Mouse (Mus musculus): ENCODE results near the gene Gpr22.

The Gpr22 gene

DNA sequence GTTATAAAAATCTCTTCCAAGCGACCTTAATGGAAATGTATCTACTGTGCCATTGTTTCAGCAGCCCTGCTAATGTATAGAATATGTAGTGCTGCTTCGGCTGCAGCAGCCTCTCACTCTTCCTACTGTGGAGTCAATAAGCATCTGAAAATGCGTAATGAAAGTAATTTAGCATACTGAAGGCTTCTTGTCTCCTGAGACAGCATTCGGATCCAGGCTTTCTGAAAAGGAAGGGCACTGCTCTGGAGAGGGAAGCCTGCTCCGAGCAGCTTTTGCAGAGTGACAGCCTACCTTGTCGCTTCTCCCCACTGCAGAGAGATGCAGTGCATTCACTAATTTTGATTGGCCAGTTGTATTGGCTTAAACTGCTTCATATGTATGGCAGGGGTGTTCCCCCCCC, at the start of gene Gpr22:
Gene Gpr22, minus strand, starts transcription at position 348 of the 400 bp plus-strand sequence.
- peak; percentile 87 for DNase-seq

DNA sequence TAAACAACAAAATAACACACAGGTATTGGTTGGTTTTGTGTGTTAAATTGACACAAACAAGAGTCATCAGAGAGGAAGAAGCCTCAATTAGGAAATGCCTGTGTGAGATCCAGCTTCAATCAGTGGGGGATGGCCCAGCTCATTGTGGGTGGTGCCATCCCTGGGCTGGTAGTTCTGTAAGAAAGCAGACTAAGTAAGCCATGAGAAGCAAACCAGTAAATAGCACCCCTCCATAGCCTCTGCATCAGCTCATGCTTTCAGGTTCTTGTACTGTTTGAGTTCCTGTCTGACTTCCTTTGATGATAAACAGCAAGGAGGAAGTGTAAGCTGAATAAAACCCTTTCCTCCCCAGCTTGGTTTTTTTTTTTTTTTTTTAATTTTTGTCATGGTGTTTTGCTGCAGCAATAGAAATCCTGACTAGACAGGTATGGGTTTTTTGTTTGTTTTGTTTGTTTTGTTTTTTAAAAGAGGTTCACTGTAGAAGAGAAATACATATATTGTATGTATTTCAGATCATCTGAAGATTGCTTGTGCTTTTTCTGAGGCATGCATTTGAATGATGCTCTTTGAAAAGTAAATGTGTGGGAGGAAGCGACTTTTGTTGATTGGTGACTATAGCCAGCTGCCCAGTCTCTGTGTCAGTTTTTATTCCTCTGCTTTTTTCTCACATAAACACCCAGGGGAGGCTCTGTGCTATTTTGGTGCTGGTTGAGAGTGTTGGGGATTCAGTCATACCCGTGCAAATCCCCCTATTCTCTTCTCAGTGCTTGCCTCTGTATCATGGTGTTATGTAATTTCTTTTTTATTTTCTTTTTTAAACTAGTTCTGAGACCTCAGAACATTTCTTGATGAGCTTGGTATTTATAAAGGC, 42.4 kb upstream of the Gpr22 start:
- DNase-seq = no peak

DNA sequence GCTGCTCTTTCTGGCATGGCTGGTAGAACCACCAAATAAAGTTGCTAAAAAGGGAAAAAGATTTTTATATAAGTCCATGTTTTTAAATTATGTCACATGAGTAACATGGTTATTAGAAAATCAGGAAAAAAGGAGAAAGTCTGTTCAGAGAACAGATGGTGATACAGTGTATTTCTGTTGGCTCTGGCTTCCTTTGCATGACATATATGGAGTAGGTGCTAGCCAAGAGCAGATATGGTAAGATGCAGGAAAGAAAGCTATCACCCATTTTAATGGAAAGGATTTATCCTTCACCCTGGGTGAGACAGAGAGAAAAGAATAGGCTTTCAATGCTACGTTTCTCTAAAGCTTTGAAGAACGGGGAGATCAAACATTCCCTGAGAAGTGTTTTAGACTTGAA, 40.7 kb upstream of the Gpr22 start:
- no peak for DNase-seq

DNA sequence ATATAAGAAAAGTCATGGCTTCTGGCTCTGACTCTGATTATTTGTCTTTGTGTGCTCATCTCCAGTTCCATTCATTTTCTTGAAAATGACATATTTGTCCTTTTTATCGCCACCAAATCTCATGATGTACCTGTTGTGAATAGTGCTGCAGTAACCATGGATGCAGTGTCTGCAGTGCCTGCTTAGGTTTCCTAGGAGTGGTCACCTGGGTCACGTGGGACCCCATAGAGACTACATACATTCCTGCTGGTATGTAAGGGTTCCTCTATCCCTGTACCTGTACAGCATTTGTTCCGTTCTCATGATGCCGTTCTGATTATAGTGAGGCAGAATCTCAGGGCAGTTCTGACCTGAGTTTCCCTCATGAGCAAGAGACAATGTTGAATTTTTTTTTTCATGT, 36.1 kb upstream of the Gpr22 start:
- no peak for DNase-seq

DNA sequence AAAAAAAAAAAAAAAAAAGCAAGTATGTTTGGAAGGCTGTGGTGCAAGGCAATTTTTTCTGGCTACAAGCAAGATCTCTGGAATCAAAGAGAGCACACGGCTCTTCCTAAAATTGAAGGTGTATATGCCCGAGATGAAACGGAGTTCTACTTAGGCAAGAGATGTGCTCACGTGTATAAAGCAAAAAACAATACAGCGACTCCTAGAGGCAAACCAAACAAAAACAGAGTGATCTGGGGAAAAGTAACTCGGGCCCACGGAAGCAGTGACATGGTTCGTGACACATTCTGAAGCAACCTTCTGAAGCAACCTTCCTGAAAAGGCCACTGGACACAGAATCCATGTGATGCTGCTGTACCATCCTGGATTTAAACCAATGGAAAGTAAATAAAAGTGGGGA, 33.6 kb upstream of the Gpr22 start:
- DNase-seq = no peak

DNA sequence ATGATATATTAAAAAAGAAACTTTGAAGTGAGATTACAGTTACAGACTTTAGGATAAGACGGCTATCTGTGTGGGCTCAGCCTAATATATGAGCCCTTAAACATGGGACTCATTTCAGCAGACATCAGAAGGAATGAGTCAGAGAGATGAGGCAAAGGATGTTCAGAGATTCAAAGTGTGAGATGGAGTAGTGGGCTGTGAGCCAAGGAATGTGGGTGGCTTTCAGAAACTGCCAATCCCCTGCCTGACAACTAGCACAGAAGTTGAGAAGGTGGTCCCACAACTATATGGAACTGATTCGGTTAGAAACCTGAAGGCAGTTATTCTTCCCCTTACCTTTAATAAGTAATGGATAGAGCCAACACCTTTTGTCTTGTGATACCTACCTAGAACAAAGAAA, 20.9 kb upstream of the Gpr22 start:
- DNase-seq = no peak

DNA sequence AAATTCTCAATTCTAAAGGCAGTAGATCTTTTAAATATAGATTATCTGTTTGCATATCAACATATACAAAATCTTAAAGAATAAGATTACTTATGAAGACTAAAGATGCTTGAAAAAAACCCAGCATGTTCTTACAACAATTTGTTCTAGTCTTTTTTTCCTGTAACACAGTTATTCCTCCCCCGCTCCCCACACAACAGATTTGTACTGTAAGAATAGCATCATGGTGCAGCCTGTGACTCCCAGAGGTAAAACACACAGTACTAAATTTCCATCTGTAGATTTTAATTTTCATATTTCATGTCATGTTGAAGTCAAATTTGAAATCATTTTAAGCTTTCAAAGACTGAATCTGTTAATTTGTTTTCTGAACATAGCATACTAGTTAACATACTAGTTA, 16.4 kb upstream of the Gpr22 start:
- no peak for DNase-seq

DNA sequence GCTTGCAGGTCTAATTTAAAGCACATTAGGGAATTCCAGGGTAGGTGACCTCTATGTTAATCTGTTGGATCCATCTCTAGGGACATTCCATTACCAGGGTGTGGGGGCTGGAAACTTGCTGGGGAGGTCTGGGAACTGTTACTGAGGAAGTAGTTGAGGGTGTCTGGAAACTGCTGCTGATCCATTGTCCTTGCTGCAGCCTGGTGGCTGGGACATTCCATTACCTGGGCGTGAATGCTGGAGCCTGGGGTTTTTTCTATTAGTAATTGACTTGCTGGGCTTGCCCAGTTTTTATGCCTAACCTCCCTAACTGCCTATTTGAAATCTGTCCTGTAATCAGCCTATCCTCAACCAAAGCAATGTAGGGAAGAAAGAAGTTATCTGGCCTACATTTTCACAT, 13.0 kb upstream of the Gpr22 start:
- no peak for DNase-seq

DNA sequence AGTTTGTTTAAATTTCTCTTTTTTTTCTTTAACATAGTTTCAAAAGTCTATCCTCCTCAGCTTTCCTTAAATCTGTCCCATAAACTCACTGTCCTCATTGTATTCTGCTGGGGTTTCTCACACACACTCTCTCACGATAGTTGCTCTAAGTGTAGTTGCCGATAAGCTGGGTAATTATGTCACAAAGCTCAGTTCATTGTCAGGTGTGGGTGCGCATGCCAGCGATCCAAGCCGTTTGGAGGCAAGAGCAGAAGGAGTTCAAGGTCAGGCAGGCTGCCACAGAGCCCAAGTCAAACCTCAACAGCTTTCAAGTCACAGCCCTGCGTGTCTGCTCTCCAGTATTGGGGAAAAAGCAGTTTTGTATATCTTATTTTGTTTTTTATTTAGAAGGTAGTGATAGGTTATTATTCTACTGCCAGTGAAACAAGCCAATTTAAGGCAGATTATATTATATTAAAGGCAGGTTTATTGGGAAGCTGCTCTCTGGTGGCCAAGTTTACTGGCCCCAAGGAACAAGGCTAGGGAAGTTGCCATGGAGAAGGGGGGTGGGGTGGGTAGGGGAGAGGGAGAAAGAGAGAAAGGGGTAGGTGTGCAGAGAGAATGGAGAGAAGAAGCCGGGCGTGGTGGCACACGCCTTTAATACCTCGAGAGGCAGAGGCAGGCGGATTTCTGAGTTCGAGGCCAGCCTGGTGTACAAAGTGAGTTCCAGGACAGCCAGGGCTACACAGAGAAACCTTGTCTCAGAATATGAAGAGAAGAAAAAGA, 11.9 kb upstream of the Gpr22 start:
- DNase-seq = no peak

DNA sequence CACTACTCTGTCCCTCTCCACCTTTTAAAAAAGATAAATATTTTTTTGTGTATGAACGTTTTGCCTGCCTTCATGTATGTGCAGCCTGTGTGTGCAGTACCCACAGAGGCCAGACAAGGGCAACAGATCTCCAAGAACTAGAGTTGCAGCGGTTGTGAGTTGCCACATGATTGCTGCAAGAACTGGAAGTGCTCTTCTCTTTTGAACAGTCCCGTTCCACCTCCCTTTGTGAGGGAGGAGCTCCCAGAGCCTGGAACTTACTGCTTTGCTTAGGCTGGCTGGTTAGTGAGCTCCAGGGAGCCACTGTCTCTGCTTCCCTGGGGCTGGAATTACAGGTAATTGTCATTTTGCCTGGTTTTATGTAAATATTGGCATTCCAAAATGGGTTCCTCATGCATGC, 10.8 kb upstream of the Gpr22 start:
- no peak for DNase-seq

DNA sequence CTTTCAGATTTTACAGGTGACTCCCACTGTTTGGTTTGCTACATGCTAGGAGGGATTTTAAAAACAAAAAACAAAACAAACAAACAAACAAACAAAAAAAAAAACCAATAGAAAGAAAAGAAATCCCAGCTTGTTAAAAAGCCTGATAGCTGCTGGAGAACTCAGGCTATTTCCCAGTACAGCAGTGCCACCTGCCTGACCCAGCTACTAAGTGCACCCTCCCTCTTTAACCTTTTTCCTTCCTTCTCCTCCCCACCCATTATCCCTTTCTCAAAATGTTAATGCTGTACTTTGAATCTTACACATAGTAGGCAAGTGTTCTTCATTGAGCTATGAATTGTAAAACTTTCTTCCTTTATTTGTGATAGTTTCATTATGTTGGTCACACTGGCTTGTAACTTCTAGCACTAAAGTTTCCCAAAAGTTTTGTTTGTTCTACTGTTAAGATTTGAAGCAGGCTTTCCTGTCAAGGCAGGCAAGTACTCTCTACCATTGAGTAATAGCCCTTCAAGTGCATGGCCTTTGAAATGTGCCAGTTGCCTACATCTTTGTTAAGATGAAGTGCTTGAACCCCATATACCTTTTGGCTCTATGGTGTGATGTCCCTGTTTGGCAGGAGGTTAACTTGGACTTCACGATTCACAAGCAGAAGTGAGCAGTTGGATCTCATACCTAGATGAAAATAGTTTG, 6.0 kb upstream of the Gpr22 start:
- no peak for DNase-seq

DNA sequence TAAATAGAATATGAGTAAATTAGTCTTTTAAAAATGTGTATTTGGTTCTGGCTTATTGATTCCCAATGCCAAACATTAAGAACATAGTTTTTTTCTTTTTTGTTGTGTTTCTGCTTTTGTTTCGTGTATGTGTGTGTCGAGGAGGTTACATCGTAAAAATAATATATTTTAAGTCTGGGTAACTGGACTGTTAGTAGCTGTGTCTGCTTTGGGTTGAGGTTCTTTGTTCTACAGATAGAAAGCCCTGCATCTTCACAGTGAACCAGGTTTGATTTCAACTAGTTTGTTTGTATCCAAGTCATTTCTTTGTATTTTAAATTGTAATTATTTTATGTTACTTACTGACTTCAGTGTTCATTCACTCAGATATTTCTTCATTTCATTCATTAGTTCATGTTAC, 323 bp upstream of the Gpr22 start:
- no peak for DNase-seq

DNA sequence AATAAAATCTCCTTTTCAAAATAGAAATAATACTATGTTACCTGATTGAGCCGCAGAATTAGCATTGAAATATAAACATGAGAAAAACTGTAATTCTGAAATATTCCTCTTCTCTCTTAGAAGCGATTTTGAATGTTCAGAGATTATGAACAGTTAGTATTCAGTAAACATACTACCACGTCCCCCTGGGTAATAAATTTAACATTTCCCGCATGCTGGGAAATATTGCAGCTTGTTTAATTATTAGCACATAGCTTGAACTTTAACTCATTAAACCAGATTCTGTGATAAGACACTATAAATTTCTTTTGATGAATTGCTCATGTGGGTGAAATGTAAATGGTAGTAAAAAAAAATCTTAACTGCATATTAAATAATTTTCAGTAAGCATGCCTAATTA, 1.0 kb downstream of the Gpr22 start:
- DNase-seq = no peak

DNA sequence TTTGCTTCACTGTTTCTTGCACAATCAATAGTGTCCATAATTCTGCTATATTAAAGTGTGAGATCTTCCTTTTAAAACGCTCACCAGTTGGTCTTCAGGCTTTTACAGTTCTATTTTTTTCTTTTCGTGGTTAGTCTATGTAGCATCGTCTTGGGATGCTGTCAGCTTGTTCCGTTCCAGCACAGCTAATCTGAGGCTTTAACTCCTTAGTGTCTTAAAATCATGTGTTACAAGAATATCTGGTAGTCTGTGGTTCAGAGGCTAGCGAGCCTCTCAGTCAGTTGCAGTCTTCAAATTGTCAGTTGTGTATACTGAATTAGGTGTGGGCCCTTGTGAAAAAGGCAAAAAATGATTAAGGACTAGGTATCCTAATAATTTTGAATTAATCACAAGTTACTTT, 1.5 kb downstream of the Gpr22 start:
- DNase-seq = no peak

DNA sequence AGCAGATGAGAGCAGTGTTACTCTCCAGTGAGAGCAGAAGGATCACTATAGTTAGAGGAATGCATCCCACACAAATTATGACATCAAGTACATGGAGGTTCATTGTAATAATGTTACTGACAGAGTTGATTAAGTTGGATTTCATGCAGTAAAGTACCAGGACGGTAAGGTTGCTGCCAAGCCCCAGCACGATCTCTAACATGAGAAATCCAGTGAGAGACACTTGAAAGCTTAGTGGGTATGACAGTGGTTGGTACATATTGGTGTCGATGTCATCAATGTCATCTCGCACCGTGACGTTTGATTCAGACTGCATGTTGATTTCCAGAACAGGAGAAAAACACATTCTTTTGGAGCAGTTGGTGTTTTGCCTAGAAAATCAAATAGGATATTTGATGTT, 4.1 kb downstream of the Gpr22 start:
- DNase-seq = no peak

DNA sequence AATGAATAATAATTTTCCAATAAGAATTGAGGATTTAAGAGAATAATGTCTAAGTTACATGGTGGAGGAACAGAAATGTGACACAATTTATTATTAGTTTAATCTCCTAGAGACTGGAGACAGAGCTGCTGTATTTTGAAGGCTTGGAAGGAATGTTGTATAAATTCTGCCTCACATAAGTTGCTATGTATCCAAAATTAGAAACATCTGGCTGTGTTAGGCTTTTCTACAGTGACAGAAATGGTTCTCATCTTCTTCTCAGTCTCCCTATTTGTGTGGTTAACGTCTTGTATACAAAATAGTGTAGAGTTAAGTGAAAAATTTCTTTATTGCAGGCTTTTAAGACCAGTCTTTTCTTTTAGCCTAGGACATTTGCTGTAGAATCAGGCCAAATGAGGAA, 6.2 kb downstream of the Gpr22 start:
- no peak for DNase-seq

DNA sequence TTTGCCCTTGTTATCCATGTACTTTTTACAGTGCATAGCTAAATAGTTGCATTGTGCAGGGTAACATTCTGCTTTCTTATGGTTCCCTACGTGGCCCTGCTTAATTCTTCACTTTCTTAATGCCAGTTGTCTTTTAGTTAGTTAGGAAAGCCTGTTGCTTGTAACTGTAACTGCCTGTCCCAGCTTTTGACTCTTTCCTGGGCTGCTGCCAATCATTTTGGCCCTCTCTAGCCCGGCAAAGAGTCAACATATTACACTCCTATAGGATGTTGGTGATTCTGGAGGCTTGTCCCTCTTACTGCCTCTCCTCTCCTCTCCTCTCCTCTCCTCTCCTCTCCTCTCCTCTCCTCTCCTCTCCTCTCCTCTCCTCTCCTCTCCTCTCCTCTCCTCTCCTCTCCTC, 7.6 kb downstream of the Gpr22 start:
- DNase-seq = no peak

DNA sequence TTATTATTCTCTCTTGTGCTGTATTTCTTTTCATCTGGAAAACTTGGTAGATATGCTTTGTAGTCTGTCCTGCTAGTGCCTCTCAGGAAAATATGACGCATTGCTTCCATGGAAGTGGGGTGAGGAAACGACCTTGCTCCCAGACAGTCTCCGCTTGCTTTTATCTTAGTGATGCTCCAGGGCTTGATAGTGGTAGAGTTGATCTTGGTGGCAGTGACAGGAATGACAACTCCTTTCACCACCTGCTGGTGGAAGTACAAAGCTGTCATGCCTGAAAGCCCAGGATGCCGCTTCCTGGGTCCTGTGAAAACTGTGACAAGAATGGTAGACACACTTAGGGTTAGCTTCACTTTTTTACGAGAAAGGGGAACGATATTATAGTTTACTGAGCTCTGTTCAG, 9.8 kb downstream of the Gpr22 start:
- DNase-seq = no peak

DNA sequence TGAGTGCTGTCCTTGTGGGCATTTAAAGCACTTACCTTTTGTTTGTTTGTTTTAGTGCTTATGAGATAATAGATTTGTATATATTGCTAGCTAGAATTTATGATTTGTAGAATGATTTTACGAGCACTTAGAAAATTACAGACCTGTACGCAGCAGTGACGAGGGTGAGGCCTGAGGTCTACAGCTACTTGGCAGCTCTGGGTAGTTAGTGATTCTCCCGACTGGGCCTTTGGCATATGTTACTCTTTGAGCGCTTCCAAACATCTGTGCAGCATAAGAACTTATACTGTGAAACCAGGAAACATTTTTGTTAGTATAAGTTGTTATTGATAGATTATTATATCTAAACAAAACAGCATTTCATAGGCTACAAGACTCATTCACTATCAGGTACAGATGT, 12.3 kb downstream of the Gpr22 start:
- no peak for DNase-seq

DNA sequence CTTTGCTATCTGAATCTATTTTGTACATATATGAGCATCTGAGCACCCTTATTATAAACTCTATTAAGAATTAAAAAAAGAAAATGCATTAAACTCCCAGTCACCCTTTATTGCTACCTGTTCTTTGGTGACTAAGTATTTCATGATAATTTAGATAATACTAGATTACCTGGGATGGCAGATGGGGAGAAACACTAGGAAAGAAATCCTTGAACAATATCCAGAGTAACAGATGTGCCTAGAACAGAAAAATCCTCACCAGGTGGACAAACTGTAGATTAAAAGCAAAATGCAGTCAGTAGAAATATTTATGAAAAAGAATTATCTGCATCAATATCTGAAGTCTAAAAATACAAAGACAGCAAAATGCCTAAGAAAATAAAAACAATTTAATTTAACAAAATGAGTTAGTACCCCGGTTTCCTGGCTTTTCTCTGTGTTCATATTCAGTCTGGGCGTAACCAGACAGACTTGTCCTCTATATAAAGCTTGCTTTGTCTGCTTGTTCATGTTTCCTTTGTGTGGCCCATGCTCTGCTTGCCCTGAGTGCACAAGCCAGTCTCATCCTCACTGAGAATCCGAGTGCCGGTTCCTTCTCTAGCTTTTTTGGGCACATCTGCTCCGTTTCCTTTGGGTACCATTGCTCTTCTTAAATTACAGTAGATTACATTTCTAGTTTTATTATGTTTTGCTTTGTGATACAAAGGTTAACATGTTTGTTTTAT, 13.0 kb downstream of the Gpr22 start:
- no peak for DNase-seq

DNA sequence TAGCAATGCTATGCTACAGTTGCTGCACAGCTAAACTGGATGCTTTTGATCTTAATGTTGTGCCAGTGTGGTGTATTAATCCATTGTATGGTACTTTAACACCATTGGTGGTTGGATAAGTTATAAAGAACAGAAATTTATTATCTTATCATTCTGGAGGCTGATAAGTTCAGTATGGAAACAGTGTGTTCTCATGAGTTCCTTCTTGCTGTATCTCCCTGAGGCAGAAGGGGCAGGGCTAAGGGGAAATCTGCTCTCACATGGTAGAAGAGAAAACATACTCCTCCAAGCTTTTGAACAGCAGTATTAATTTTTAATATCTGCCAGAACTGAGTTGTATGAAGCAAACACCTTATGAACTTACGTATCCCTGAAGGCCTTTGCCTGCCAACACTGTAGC, 20.5 kb downstream of the Gpr22 start:
- DNase-seq = no peak

DNA sequence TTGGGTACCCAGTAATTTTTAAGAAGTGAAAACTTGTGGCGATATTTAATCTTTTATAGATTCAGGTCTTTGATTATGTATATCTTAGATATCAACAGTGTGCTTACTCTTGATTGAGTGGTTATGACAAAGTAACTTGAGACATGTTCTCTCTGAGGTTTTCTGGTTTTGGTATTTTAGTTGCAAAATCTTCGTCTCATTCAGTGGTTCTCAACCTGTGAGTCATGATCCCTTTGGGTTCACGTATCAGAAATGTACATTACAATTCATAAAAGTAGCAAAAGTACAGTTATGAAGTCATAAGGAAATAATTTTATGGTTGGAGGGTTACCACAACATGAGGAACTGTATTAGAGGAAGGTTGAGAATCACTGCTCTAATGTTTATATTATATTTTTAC, 27.1 kb downstream of the Gpr22 start:
- DNase-seq = no peak

DNA sequence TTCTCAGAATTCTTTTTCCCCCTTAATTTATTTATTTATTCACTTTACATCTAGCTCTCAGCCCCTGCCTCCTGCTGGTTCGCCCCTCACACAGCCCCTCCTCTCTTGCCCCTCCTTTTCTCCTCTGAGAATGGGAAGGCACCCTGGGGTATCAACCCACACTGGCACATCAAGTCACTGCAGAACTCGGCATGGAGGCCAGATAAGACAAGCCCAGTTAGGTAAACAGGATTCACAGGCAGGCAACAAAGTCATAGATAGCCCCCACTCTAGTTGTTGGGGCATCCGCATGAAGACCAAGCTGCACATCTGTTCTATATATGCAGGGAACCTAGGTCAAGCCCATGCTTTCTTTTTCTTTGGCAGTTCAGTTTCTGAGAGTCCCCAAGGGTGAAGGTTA, 46.6 kb downstream of the Gpr22 start:
- DNase-seq = no peak

Data from cerebellum, adult 9-11 months (tissue).